Comparison of ENCODE assay signal across 8 mouse cellular contexts in genomic region chrX:38600995-38601369, GRCm38 (mm10). TPM values are rescaled to one million over a fixed set of nuclear protein-coding genes. Genes with fewer than 3 reads are reported as not detected.
A peak's percentile ranks its signal among the peaks of the same experiment; 100 is the strongest.
DNase-seq lines count a peak whose midpoint lies in the region; ATAC-seq lines count a peak whose summit lies in the region.

No protein-coding gene starts in this region.

- no peaks in the 10 kb centered on the region for H3K27me3 ChIP-seq in embryonic facial prominence, embryonic 13.5 days
- no peaks in the 10 kb centered on the region for H3K27me3 ChIP-seq in hindbrain, embryonic 10.5 days (ENCODE audit: insufficient read depth, poor library complexity, severe bottlenecking)
- H3K27me3 ChIP-seq in lung, embryonic 16.5 days (ENCODE audit: control insufficient read depth, insufficient read depth, low read depth, low read length): no peaks in the 10 kb centered on the region

- no peaks in the 10 kb centered on the region for H3K4me1 ChIP-seq in embryonic facial prominence, embryonic 13.5 days
- no peaks in the 10 kb centered on the region for H3K4me1 ChIP-seq in hindbrain, embryonic 10.5 days (replicated peaks)
- H3K4me1 ChIP-seq in lung, embryonic 16.5 days (replicated peaks; ENCODE audit: control insufficient read depth, insufficient read depth, low read length): no peaks in the 10 kb centered on the region

- peak overlapping the region; percentile 62 for H3K4me2 ChIP-seq in embryonic facial prominence, embryonic 13.5 days
- H3K4me2 ChIP-seq in lung, embryonic 16.5 days (ENCODE audit: low read depth, low read length): peak overlapping the region; percentile 44

- 17% methylated on average over 3 of the region's 3 CpGs for WGBS in embryonic facial prominence, embryonic 13.5 days
- 24% methylated on average over 3 of the region's 3 CpGs for WGBS in hindbrain, embryonic 10.5 days
- WGBS in lung, embryonic 16.5 days: 13% methylated on average over 3 of the region's 3 CpGs

- peak overlapping the region; percentile 52 for H3K4me3 ChIP-seq in embryonic facial prominence, embryonic 13.5 days
- H3K4me3 ChIP-seq in hindbrain, embryonic 10.5 days: peak overlapping the region; percentile 60
- peak overlapping the region; percentile 61 for H3K4me3 ChIP-seq in lung, embryonic 16.5 days (ENCODE audit: low read length)

- H3K9ac ChIP-seq in embryonic facial prominence, embryonic 13.5 days: peak overlapping the region; percentile 69
- H3K9ac ChIP-seq in lung, embryonic 16.5 days (ENCODE audit: low read length): peak overlapping the region; percentile 61

- H3K36me3 ChIP-seq in embryonic facial prominence, embryonic 13.5 days: no peaks in the 10 kb centered on the region
- no peaks in the 10 kb centered on the region for H3K36me3 ChIP-seq in hindbrain, embryonic 10.5 days
- no peaks in the 10 kb centered on the region for H3K36me3 ChIP-seq in lung, embryonic 16.5 days (ENCODE audit: control insufficient read depth, insufficient read depth, low read length)

- no peaks in the 10 kb centered on the region for H3K9me3 ChIP-seq in embryonic facial prominence, embryonic 13.5 days
- H3K9me3 ChIP-seq in hindbrain, embryonic 10.5 days: no peaks in the 10 kb centered on the region
- H3K9me3 ChIP-seq in lung, embryonic 16.5 days (ENCODE audit: control insufficient read depth, low read length): no peaks in the 10 kb centered on the region

- ATAC-seq in embryonic facial prominence, embryonic 13.5 days (ENCODE audit: insufficient number of reproducible peaks, insufficient read depth, low FRiP score, low TSS enrichment, low read depth): no peak
- ATAC-seq in lung, embryonic 16.5 days (ENCODE audit: low read depth): peak; percentile 74
- no peak for ATAC-seq in erythroid progenitor cell, adult 5-6 weeks (replicated peaks; ENCODE audit: low FRiP score, poor library complexity, severe bottlenecking)

- H3K27ac ChIP-seq in embryonic facial prominence, embryonic 13.5 days: peak overlapping the region; percentile 87
- peak overlapping the region; percentile 84 for H3K27ac ChIP-seq in hindbrain, embryonic 10.5 days
- H3K27ac ChIP-seq in lung, embryonic 16.5 days (ENCODE audit: low read length): peak overlapping the region; percentile 69

- DNase-seq in CD8-positive naive resting alpha-beta T cell, adult 2 months (ENCODE audit: low read depth in 2 of 2, low spot score in 2 of 2): peak; percentile 1 to 7
- peak; percentile 6 to 17 for DNase-seq in adrenal gland, adult 18-20 months (ENCODE audit: low spot score in 2 of 2)
- no peak for DNase-seq in hindbrain, embryonic 10.5 days (ENCODE audit: low spot score)
- DNase-seq in layer of hippocampus, postnatal 10 days (ENCODE audit: low spot score in 2 of 2): peak; percentile 13 to 26
- DNase-seq in retina, adult 2 months (ENCODE audit: low read depth, low spot score): peak; percentile 32

RNA-seq across cellular contexts. Expression of gene Mcts1, which starts 0.6 kb away (rescaled TPM):
- total RNA-seq in adrenal gland, adult 18-20 months (2021): 10 to 100 TPM; 74.0 to 83.0 TPM
- polyA plus RNA-seq in embryonic facial prominence, embryonic 13.5 days (2015; fragmentation: Nextera tagmentation; extraction: Ambion mirVana): 96.1 and 96.7 TPM in 2 replicates
- polyA plus RNA-seq in hindbrain, embryonic 10.5 days (2016; fragmentation: Nextera tagmentation; extraction: Ambion mirVana): 88.5 and 106 TPM in 2 replicates
- total RNA-seq in layer of hippocampus, postnatal 10 days (2021): 100 to 1,000 TPM in 1 of 2 experiments, 10 to 100 TPM in 1; 95.1 to 107 TPM
- polyA plus RNA-seq in lung, embryonic 16.5 days (2015; fragmentation: Nextera tagmentation; extraction: Ambion mirVana): 92.9 and 95.7 TPM in 2 replicates
- 17.2 and 35.0 TPM in 2 replicates for total RNA-seq in erythroid progenitor cell, adult 5-6 weeks (2015; ENCODE audit: low replicate concordance)
- 0.91 and 8.5 TPM in 2 replicates for total RNA-seq in erythroid progenitor cell, adult 5-6 weeks (2017; ENCODE audit: low replicate concordance)

RNA-seq across cellular contexts. Expression of gene Cul4b, which starts 25.0 kb away (rescaled TPM):
- total RNA-seq in adrenal gland, adult 18-20 months (2021): 10 to 100 TPM; 31.6 to 33.8 TPM
- 34.1 and 35.6 TPM in 2 replicates for polyA plus RNA-seq in embryonic facial prominence, embryonic 13.5 days (2015; fragmentation: Nextera tagmentation; extraction: Ambion mirVana)
- polyA plus RNA-seq in hindbrain, embryonic 10.5 days (2016; fragmentation: Nextera tagmentation; extraction: Ambion mirVana): 28.3 and 37.2 TPM in 2 replicates
- total RNA-seq in layer of hippocampus, postnatal 10 days (2021): 10 to 100 TPM; 40.1 to 42.0 TPM
- 22.2 and 24.7 TPM in 2 replicates for polyA plus RNA-seq in lung, embryonic 16.5 days (2015; fragmentation: Nextera tagmentation; extraction: Ambion mirVana)
- total RNA-seq in erythroid progenitor cell, adult 5-6 weeks (2015; ENCODE audit: low replicate concordance): 14.8 and 16.8 TPM in 2 replicates
- 9.3 and 14.2 TPM in 2 replicates for total RNA-seq in erythroid progenitor cell, adult 5-6 weeks (2017; ENCODE audit: low replicate concordance)

RNA-seq across cellular contexts. Expression of gene C1galt1c1, which starts 33.9 kb away (rescaled TPM):
- total RNA-seq in adrenal gland, adult 18-20 months (2021): 10 to 100 TPM; 24.8 to 28.0 TPM
- polyA plus RNA-seq in embryonic facial prominence, embryonic 13.5 days (2015; fragmentation: Nextera tagmentation; extraction: Ambion mirVana): 24.9 and 26.5 TPM in 2 replicates
- polyA plus RNA-seq in hindbrain, embryonic 10.5 days (2016; fragmentation: Nextera tagmentation; extraction: Ambion mirVana): 20.2 and 22.2 TPM in 2 replicates
- 10 to 100 TPM; 15.2 to 17.3 TPM for total RNA-seq in layer of hippocampus, postnatal 10 days (2021)
- 34.3 and 35.5 TPM in 2 replicates for polyA plus RNA-seq in lung, embryonic 16.5 days (2015; fragmentation: Nextera tagmentation; extraction: Ambion mirVana)
- total RNA-seq in erythroid progenitor cell, adult 5-6 weeks (2015; ENCODE audit: low replicate concordance): 24.7 and 32.4 TPM in 2 replicates
- total RNA-seq in erythroid progenitor cell, adult 5-6 weeks (2017; ENCODE audit: low replicate concordance): 13.0 and 18.3 TPM in 2 replicates
